Mouse (Mus musculus) erythroblast, embryonic 14.5 days (primary cell): Measurements from ENCODE around the gene Slc12a8.

ENCODE experiments used
- GATA1 ChIP-seq: IDR thresholded peaks from 2 replicates; pipeline ENCODE4 v1.6.1; 2012; ENCODE audit warnings: low read length, inconsistent platforms, mixed read lengths
- TAL1 ChIP-seq: IDR thresholded peaks from 3 replicates; pipeline ENCODE4 v1.6.1; 2012; ENCODE audit warnings: low read length, inconsistent platforms, mixed read lengths

GRCm38 (mm10) chr16:33517627-33518026 lies 499 bp downstream of the Slc12a8 start:
- TF ChIP-seq TAL1 (no peak), GATA1 (no peak)
